Comparison of ENCODE assay signal across 20 mouse cellular contexts in the genomic region with DNA sequence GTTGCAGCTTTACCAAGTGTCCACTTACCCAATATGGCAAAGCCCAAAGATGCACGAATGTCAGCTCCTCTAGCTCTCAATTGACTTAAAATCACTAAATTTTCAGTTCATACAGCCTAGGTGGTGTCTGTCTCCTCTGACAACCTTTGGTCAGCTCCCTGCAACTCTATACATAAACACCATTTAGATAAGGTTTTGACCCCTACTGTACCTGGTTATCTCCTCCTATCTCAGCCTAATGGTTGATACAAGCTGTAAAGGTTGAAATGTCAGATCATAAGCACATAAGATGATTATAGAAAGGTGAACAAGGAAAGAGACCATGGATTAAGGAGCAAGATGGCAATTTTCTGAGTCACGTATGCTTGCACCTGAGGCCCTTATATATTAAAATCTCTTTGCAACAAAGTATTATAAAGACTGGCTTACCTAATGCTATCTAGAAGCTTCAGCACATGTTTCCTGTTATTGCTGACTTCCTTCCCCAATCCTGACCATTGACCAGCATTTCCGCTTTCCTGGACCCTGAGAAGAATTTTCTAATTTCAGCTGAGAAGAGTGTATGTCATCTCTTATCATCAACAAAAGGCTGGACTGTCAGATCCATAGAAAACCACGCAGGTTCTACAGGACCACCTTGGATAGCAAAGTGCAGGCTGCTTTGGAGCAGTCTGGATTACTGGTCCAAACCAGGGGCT. TPM values are rescaled to one million over a fixed set of nuclear protein-coding genes. Genes with fewer than 3 reads are reported as not detected.
A peak's percentile ranks its signal among the peaks of the same experiment; 100 is the strongest.
DNase-seq lines count a peak whose midpoint lies in the region; ATAC-seq and TF ChIP-seq lines count a peak whose summit lies in the region.
"Had no signal": no experiment of that assay in that cellular context is flagged by ENCODE, and none has a peak within 500 bp of the region (broad histone marks: within the 10 kb centered on the region; RNA-seq: fewer than 3 reads in every experiment).

No protein-coding gene starts in this region.

- peaks cover 3% of the 10 kb centered on the region for H3K4me1 ChIP-seq in liver, adult 2 months (ENCODE audit: control insufficient read depth, insufficient read depth, low read length)
- peaks cover 8% of the 10 kb centered on the region for H3K4me1 ChIP-seq in intestine, embryonic 16.5 days (ENCODE audit: control insufficient read depth, insufficient read depth, low read length)
- no peaks in the 10 kb centered on the region; the same call in 1 of the 2 replicates for H3K4me1 ChIP-seq in liver, embryonic 11.5 days (replicated peaks; ENCODE audit: control insufficient read depth, insufficient read depth, low read length)
- H3K4me1 ChIP-seq: embryonic facial prominence, embryonic 10.5 days; hindbrain, embryonic 13.5 days; limb, embryonic 12.5 days; neural tube, embryonic 12.5 days had no signal

- H3K27me3 ChIP-seq in liver, adult 2 months (ENCODE audit: control insufficient read depth, insufficient read depth, low read length): no peaks in the 10 kb centered on the region
- H3K27me3 ChIP-seq in intestine, embryonic 16.5 days (replicated peaks; ENCODE audit: control insufficient read depth, insufficient read depth, low read length): no peaks in the 10 kb centered on the region
- no peaks in the 10 kb centered on the region for H3K27me3 ChIP-seq in liver, embryonic 11.5 days (replicated peaks; ENCODE audit: control insufficient read depth, insufficient read depth, low read length)
- H3K27me3 ChIP-seq: hindbrain, embryonic 13.5 days; limb, embryonic 12.5 days; neural tube, embryonic 12.5 days had no signal

- no peaks in the 10 kb centered on the region for H3K79me2 ChIP-seq in liver, adult 2 months (ENCODE audit: control insufficient read depth, insufficient read depth, low read length)

- H3K9me3 ChIP-seq in intestine, embryonic 16.5 days (ENCODE audit: control insufficient read depth, low read length): no peaks in the 10 kb centered on the region
- H3K9me3 ChIP-seq in liver, embryonic 11.5 days (ENCODE audit: control insufficient read depth, low read length): no peaks in the 10 kb centered on the region
- H3K9me3 ChIP-seq: embryonic facial prominence, embryonic 10.5 days; hindbrain, embryonic 13.5 days; limb, embryonic 12.5 days; neural tube, embryonic 12.5 days had no signal

- H3K27ac ChIP-seq in liver, adult 2 months (replicated peaks; ENCODE audit: insufficient read depth, low read depth, low read length): peak overlapping the region; percentile 68
- peak overlapping the region; percentile 57 for H3K27ac ChIP-seq in intestine, embryonic 16.5 days (ENCODE audit: low read length)
- H3K27ac ChIP-seq in liver, embryonic 11.5 days (ENCODE audit: low read depth, low read length): no peak overlapping the region
- H3K27ac ChIP-seq: embryonic facial prominence, embryonic 10.5 days; hindbrain, embryonic 13.5 days; limb, embryonic 12.5 days; neural tube, embryonic 12.5 days had no signal

- no peaks in the 10 kb centered on the region for H3K36me3 ChIP-seq in liver, adult 2 months (ENCODE audit: control insufficient read depth, insufficient read depth, low read length)
- H3K36me3 ChIP-seq in intestine, embryonic 16.5 days (ENCODE audit: control insufficient read depth, insufficient read depth, low read length): no peaks in the 10 kb centered on the region
- no peaks in the 10 kb centered on the region for H3K36me3 ChIP-seq in liver, embryonic 11.5 days (ENCODE audit: control insufficient read depth, insufficient read depth, low read length)
- H3K36me3 ChIP-seq: embryonic facial prominence, embryonic 10.5 days; hindbrain, embryonic 13.5 days; limb, embryonic 12.5 days; neural tube, embryonic 12.5 days had no signal

- no peak overlapping the region for H3K9ac ChIP-seq in liver, adult 2 months (ENCODE audit: low read depth, low read length)
- H3K9ac ChIP-seq in intestine, embryonic 16.5 days (ENCODE audit: low read depth, low read length): no peak overlapping the region
- no peak overlapping the region for H3K9ac ChIP-seq in liver, embryonic 11.5 days (ENCODE audit: low read depth, low read length)
- H3K9ac ChIP-seq: hindbrain, embryonic 13.5 days; limb, embryonic 12.5 days; neural tube, embryonic 12.5 days had no signal

- H3K4me3 ChIP-seq in liver, adult 2 months (ENCODE audit: insufficient read depth, low read depth, low read length): no peak overlapping the region
- H3K4me3 ChIP-seq in intestine, embryonic 16.5 days (ENCODE audit: low read length): no peak overlapping the region
- no peak overlapping the region for H3K4me3 ChIP-seq in liver, embryonic 11.5 days (ENCODE audit: low read depth, low read length)
- H3K4me3 ChIP-seq: embryonic facial prominence, embryonic 10.5 days; hindbrain, embryonic 13.5 days; limb, embryonic 12.5 days; neural tube, embryonic 12.5 days had no signal

- peak; percentile 56 for DNase-seq in heart, adult 8-10 months (ENCODE audit: low spot score)
- no peak for DNase-seq in heart, postnatal 4 days
- DNase-seq in liver, adult 2 months (ENCODE audit: extremely low read depth, low read depth, low spot score): peak; percentile 17
- DNase-seq in liver: no peak
- no peak for DNase-seq in spleen, adult 12 weeks (ENCODE audit: low spot score)
- no peak for DNase-seq in liver, embryonic 11.5 days (ENCODE audit: low spot score)
- DNase-seq: adrenal gland, postnatal 10 days; cerebellum, postnatal 10 days; kidney, postnatal 4 days had no signal

- 84% methylated on average over 4 of the region's 4 CpGs for WGBS in liver, adult 2 months
- WGBS in intestine, embryonic 16.5 days: 68% methylated on average over 4 of the region's 4 CpGs
- WGBS in liver, embryonic 11.5 days: 52% methylated on average over 4 of the region's 4 CpGs

- no peak for TF ChIP-seq CTCF in liver, adult 2 months (IDR thresholded peaks at IDR 0.05; ENCODE audit: low read depth, low read length)

- peak; percentile 63 for ATAC-seq in intestine, embryonic 16.5 days
- peak; percentile 53 for ATAC-seq in neutrophil, adult 5-6 weeks (ENCODE audit: extremely low read depth, insufficient number of reproducible peaks, low FRiP score, poor library complexity, severe bottlenecking)
- ATAC-seq in liver, embryonic 11.5 days (replicated peaks; ENCODE audit: low FRiP score): no peak
- ATAC-seq: midbrain, embryonic 16.5 days had no signal

- no peak for TF ChIP-seq POLR2A in liver, adult 2 months (IDR thresholded peaks at IDR 0.05; ENCODE audit: extremely low read depth, insufficient read depth, low read length)

- H3K4me2 ChIP-seq in intestine, embryonic 16.5 days (ENCODE audit: low read depth, low read length): no peak overlapping the region
- H3K4me2 ChIP-seq in liver, embryonic 11.5 days: no peak overlapping the region
- H3K4me2 ChIP-seq: hindbrain, embryonic 13.5 days; limb, embryonic 12.5 days; neural tube, embryonic 12.5 days had no signal

RNA-seq across cellular contexts. Expression of a gene that starts 2.3 kb away (rescaled TPM):
- under 1 TPM in 1 of 4 experiments, not detected in 3; 0.47 TPM for total RNA-seq in heart, adult 8-10 months (2022)
- not detected for total RNA-seq in heart, postnatal 4 days (2021)
- not detected in 2 replicates for total RNA-seq in liver, adult 2 months (2014; rRNA removed)
- polyA plus RNA-seq in liver, adult 2 months (2012; rRNA removed): 0.06 TPM in 1 of 2 replicates, not detected in the other
- polyA plus RNA-seq in intestine, embryonic 16.5 days (2015; fragmentation: Nextera tagmentation; extraction: Ambion mirVana): 16.7 and 21.7 TPM in 2 replicates
- 0.23 and 0.25 TPM in 2 replicates for total RNA-seq in neutrophil, adult 5-6 weeks (2017)
- not detected in 2 replicates for polyA plus RNA-seq in liver, embryonic 11.5 days (2014; fragmentation: Nextera tagmentation; extraction: Ambion mirVana)
- total RNA-seq: adrenal gland, postnatal 10 days; ES-E14; layer of hippocampus, postnatal 25 days had no signal
- polyA plus RNA-seq: C2C12; embryonic facial prominence, embryonic 10.5 days; hindbrain, embryonic 13.5 days; limb, embryonic 12.5 days; midbrain, embryonic 16.5 days; neural tube, embryonic 12.5 days had no signal

RNA-seq across cellular contexts. Expression of a gene that starts 57.3 kb away (rescaled TPM):
- under 1 TPM in 3 of 4 experiments, not detected in 1; 0.16 to 0.25 (median 0.19) TPM for total RNA-seq in heart, adult 8-10 months (2022)
- not detected for total RNA-seq in heart, postnatal 4 days (2021)
- not detected in 2 replicates for total RNA-seq in liver, adult 2 months (2014; rRNA removed)
- polyA plus RNA-seq in liver, adult 2 months (2012; rRNA removed): not detected in 2 replicates
- 0.46 and 0.75 TPM in 2 replicates for polyA plus RNA-seq in intestine, embryonic 16.5 days (2015; fragmentation: Nextera tagmentation; extraction: Ambion mirVana)
- total RNA-seq in neutrophil, adult 5-6 weeks (2017): 0.86 and 1.2 TPM in 2 replicates
- polyA plus RNA-seq in liver, embryonic 11.5 days (2014; fragmentation: Nextera tagmentation; extraction: Ambion mirVana): 0.29 and 0.51 TPM in 2 replicates
- total RNA-seq: ES-E14; gastrocnemius, postnatal 4 days; layer of hippocampus, postnatal 25 days had no signal
- polyA plus RNA-seq: C2C12; embryonic facial prominence, embryonic 10.5 days had no signal

Comparison
In these comparisons a context has a peak if more than half of its experiments do, and no peak if none do; other contexts are left out.
1. DNase-seq: peak in heart, adult 8-10 months (single experiment) and liver, adult 2 months (single experiment); none in heart, postnatal 4 days (single experiment), liver (single experiment), spleen, adult 12 weeks (single experiment) and liver, embryonic 11.5 days (single experiment).